Mouse (Mus musculus): ENCODE results near the gene Smagp.

Gene Smagp

GRCm38 (mm10) chr15:100636700-100637501, at the start of gene Smagp:
Smagp (minus strand) TSS chr15:100636940.
- DNase-seq (ENCODE audit: extremely low read depth, low read depth, low spot score), result no peak

- DNase-seq (ENCODE audit: extremely low read depth, low read depth, low spot score), result no peak
Observed at GRCm38 (mm10) chr15:100686434-100686833, 49.7 kb upstream of the Smagp start.

GRCm38 (mm10) chr15:100685849-100686248, 49.1 kb upstream of the Smagp start:
- DNase-seq (ENCODE audit: extremely low read depth, low read depth, low spot score), result no peak

GRCm38 (mm10) chr15:100685255-100685654, 48.5 kb upstream of the Smagp start:
- no peak for DNase-seq (ENCODE audit: extremely low read depth, low read depth, low spot score)

GRCm38 (mm10) chr15:100684450-100684849, 47.7 kb upstream of the Smagp start:
- no peak for DNase-seq (ENCODE audit: extremely low read depth, low read depth, low spot score)

- no peak for DNase-seq (ENCODE audit: extremely low read depth, low read depth, low spot score)
Observed at GRCm38 (mm10) chr15:100683041-100683440, 46.3 kb upstream of the Smagp start.

GRCm38 (mm10) chr15:100681770-100682169, 45.0 kb upstream of the Smagp start:
- DNase-seq (ENCODE audit: extremely low read depth, low read depth, low spot score), result no peak

GRCm38 (mm10) chr15:100680381-100680780, 43.6 kb upstream of the Smagp start:
- no peak for DNase-seq (ENCODE audit: extremely low read depth, low read depth, low spot score)

GRCm38 (mm10) chr15:100679005-100679404, 42.3 kb upstream of the Smagp start:
- no peak for DNase-seq (ENCODE audit: extremely low read depth, low read depth, low spot score)

- no peak for DNase-seq (ENCODE audit: extremely low read depth, low read depth, low spot score)
Observed at GRCm38 (mm10) chr15:100678581-100678980, 41.8 kb upstream of the Smagp start.

- DNase-seq (ENCODE audit: extremely low read depth, low read depth, low spot score), result no peak
Observed at GRCm38 (mm10) chr15:100677675-100678074, 40.9 kb upstream of the Smagp start.

GRCm38 (mm10) chr15:100676521-100676920, 39.8 kb upstream of the Smagp start:
- DNase-seq (ENCODE audit: extremely low read depth, low read depth, low spot score), result no peak

- DNase-seq (ENCODE audit: extremely low read depth, low read depth, low spot score), result no peak
Observed at GRCm38 (mm10) chr15:100675486-100675885, 38.7 kb upstream of the Smagp start.

- no peak for DNase-seq (ENCODE audit: extremely low read depth, low read depth, low spot score)
Observed at GRCm38 (mm10) chr15:100674566-100674965, 37.8 kb upstream of the Smagp start.

- no peak for DNase-seq (ENCODE audit: extremely low read depth, low read depth, low spot score)
Observed at GRCm38 (mm10) chr15:100673585-100674391, 37.0 kb upstream of the Smagp start.

- no peak for DNase-seq (ENCODE audit: extremely low read depth, low read depth, low spot score)
Observed at GRCm38 (mm10) chr15:100670833-100671232, 34.1 kb upstream of the Smagp start.

- no peak for DNase-seq (ENCODE audit: extremely low read depth, low read depth, low spot score)
Observed at GRCm38 (mm10) chr15:100670004-100670403, 33.3 kb upstream of the Smagp start.

GRCm38 (mm10) chr15:100669337-100669736, 32.6 kb upstream of the Smagp start, which contains the start of gene Bin2:
Bin2 (minus strand) TSS chr15:100669553.
- DNase-seq (ENCODE audit: extremely low read depth, low read depth, low spot score), result no peak

- DNase-seq (ENCODE audit: extremely low read depth, low read depth, low spot score), result no peak
Observed at GRCm38 (mm10) chr15:100667871-100668545, 31.3 kb upstream of the Smagp start.

GRCm38 (mm10) chr15:100667420-100667819, 30.7 kb upstream of the Smagp start:
- no peak for DNase-seq (ENCODE audit: extremely low read depth, low read depth, low spot score)

- DNase-seq (ENCODE audit: extremely low read depth, low read depth, low spot score), result no peak
Observed at GRCm38 (mm10) chr15:100666851-100667250, 30.1 kb upstream of the Smagp start.

All from fat pad, adult 2 months (tissue).